Mouse (Mus musculus): Measurements from ENCODE around the gene Syt6.

DNA sequence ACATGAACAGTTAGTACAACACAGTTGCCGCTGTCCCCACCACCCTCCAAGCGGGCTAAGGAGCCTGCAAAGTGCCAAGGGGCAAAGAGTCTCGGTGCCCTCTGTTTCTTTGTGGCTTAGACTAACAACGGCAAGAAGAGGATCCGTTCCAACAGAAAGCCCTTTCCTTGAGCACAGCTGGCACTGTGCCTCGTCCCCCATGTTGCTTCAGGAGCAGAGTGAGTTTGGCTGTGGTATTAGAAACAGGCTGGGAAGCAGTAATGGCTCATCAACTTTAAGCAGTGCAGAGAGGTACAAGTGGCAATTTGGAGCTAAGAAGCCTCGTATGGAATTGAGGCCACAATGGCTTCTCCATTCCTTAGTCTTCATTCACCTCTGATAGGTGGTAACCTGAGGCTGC lies 35.9 kb upstream of the Syt6 start:
- TF ChIP-seq POLR2A (IDR thresholded peaks at IDR 0.05; ENCODE audit: borderline replicate concordance, extremely low read depth, insufficient read depth, insufficient read length, poor library complexity, severe bottlenecking) (no peak), CTCF (IDR thresholded peaks at IDR 0.05; ENCODE audit: borderline replicate concordance, extremely low read depth, insufficient read depth, insufficient read length) (no peak)

All from brain, embryonic 14.5 days (tissue).